Mouse (Mus musculus) kidney, embryonic 14.5 days (tissue): ENCODE data around the gene Fcrla. TPM values are rescaled to one million over a fixed set of nuclear protein-coding genes. Genes with fewer than 3 reads are reported as not detected.

Source experiments
- ATAC-seq: fragments of 200-750 bp; cut with Nextera tagmentation; 2 replicates; pipeline ENCODE4 v1.8.0; 2017; ENCODE audit warnings: moderate number of reproducible peaks, mild to moderate bottlenecking, moderate TSS enrichment, moderate library complexity; ENCODE audit not compliant: low FRiP score, low TSS enrichment
- H3K27ac ChIP-seq: fragments of 300-500 bp; sonication (generic); 2 replicates; pipeline ENCODE4 v1.5.1; 2014; ENCODE audit warnings: low read depth, mild to moderate bottlenecking, low read length, moderate library complexity, mixed read lengths
- H3K27me3 ChIP-seq: fragments of 300-500 bp; sonication (generic); 2 replicates; pipeline ENCODE4 v1.6.1; 2014; ENCODE audit warnings: mild to moderate bottlenecking, low read length; ENCODE audit not compliant: control insufficient read depth, insufficient read depth
- H3K36me3 ChIP-seq: fragments of 300-500 bp; sonication (generic); 2 replicates; pipeline ENCODE4 v1.6.1; 2014; ENCODE audit warnings: low read length, mixed read lengths; ENCODE audit not compliant: control insufficient read depth, insufficient read depth
- H3K4me1 ChIP-seq: fragments of 300-500 bp; sonication (generic); 2 replicates; pipeline ENCODE4 v1.6.1; 2014; ENCODE audit warnings: low read length, mixed read lengths; ENCODE audit not compliant: control insufficient read depth, insufficient read depth
- H3K4me2 ChIP-seq: fragments of 300-500 bp; sonication (generic); replicated peaks from 2 replicates; pipeline ENCODE4 v1.6.1; 2014; ENCODE audit warnings: low read depth, mild to moderate bottlenecking, low read length
- H3K4me3 ChIP-seq: fragments of 300-500 bp; sonication (generic); 2 replicates; pipeline ENCODE4 v1.5.1; 2014; ENCODE audit warnings: mild to moderate bottlenecking, low read length
- H3K9ac ChIP-seq: fragments of 300-500 bp; sonication (generic); 2 replicates; pipeline ENCODE4 v1.6.1; 2014; ENCODE audit warnings: low read depth, mild to moderate bottlenecking, low read length, moderate library complexity
- H3K9me3 ChIP-seq: fragments of 300-500 bp; sonication (generic); 2 replicates; pipeline ENCODE4 v1.6.1; 2016; ENCODE audit warnings: low read length; ENCODE audit not compliant: control insufficient read depth
- WGBS: fragments of 180-500 bp; shearing (Covaris S2); extraction: QIAGEN DNeasy Blood & Tissue Kit; methylation state at CpG from one replicate; pipeline ENCODE4 v1.1.7; 2014; 5-methylcytosine and 5-hydroxymethylcytosine counted together
- polyA plus RNA-seq: library from polyadenylated mRNA; unstranded; fragments of >200 nt; fragmentation: Nextera tagmentation; extraction: Ambion mirVana; gene quantifications from 2 replicates; pipeline ENCODE4 v1.2.1, GENCODE M21; 2014

The Fcrla gene
- polyA plus RNA-seq, 1 experiment from 2014 or later = not detected

GRCm38 (mm10) chr1:170903485-170903884 is 23.9 kb downstream of the Fcrla start:
- Histone ChIP-seq H3K36me3 (no peaks in the 10 kb centered on the region), H3K4me2 (no peak overlapping the region), H3K9me3 (no peaks in the 10 kb centered on the region), H3K4me1 (peaks cover 3% of the 10 kb centered on the region; the same call in 1 of the 2 replicates), H3K4me3 (no peak overlapping the region), H3K27ac (no peak overlapping the region), H3K27me3 (peaks cover 26% of the 10 kb centered on the region), H3K9ac (no peak overlapping the region)
- 59% methylated on average over 5 of the region's 5 CpGs for WGBS
- ATAC-seq = no peak

- Histone ChIP-seq H3K36me3 (no peaks in the 10 kb centered on the region), H3K27me3 (peaks cover 11% of the 10 kb centered on the region; the same call in 1 of the 2 replicates), H3K27ac (no peak overlapping the region), H3K4me3 (no peak overlapping the region), H3K9ac (no peak overlapping the region), H3K4me1 (no peaks in the 10 kb centered on the region), H3K4me2 (no peak overlapping the region), H3K9me3 (no peaks in the 10 kb centered on the region)
- peak; percentile 66 for ATAC-seq
- 31% methylated on average over 10 of the region's 10 CpGs for WGBS
These were observed 25.7 kb downstream of the Fcrla start for GRCm38 (mm10) chr1:170901536-170902238.

- Histone ChIP-seq H3K27me3 (peaks cover 4% of the 10 kb centered on the region; the same call in 1 of the 2 replicates), H3K4me1 (no peaks in the 10 kb centered on the region), H3K4me3 (no peak overlapping the region), H3K9ac (no peak overlapping the region), H3K9me3 (no peaks in the 10 kb centered on the region), H3K4me2 (no peak overlapping the region), H3K36me3 (no peaks in the 10 kb centered on the region), H3K27ac (no peak overlapping the region)
- 34% methylated on average over 10 of the region's 10 CpGs for WGBS
- 0 out of 2 replicates have a peak, but pooled peaks have one; percentile 20 for ATAC-seq
These were observed 26.4 kb downstream of the Fcrla start for GRCm38 (mm10) chr1:170900799-170901467.

- Histone ChIP-seq H3K36me3 (no peaks in the 10 kb centered on the region), H3K4me2 (no peak overlapping the region), H3K9me3 (no peaks in the 10 kb centered on the region), H3K4me3 (no peak overlapping the region), H3K9ac (no peak overlapping the region), H3K27ac (no peak overlapping the region), H3K27me3 (0 out of 2 replicates have a peak, but pooled peaks cover 3% of the 10 kb centered on the region), H3K4me1 (no peaks in the 10 kb centered on the region)
- 70% methylated on average over 16 of the region's 16 CpGs for WGBS
- no peak for ATAC-seq
These were observed 28.8 kb downstream of the Fcrla start for GRCm38 (mm10) chr1:170898413-170899075.

DNA sequence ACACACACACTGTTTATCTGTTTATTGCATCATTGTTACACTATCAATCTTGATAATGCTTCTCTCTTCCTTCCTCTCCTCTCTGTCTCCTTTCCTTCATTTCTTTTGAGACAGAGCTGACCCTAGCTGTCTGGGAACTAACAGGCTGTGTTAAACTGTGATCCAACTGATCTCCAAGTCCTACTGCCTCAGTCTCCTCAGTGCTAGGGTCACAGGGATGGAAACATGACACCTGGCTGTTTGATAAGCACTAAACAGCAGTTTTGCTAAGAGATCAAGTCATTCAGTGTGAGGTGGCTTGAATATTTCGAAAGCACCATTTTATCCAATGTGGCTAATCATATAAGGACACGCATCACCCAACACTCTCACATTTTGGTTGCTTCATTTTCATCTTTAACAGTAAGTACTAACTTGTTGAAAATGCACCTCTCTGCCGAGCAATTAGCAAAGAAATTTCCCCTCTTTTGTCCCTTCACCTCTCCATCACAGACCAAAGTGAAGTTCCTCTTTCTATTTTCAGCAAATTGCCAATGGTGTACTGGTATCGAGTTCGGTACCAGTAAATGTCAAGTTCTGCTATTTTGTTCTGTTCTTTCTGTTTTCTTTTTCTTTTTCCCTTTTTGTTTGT is 30.6 kb downstream of the Fcrla start:
- Histone ChIP-seq H3K27ac (no peak overlapping the region), H3K9me3 (no peaks in the 10 kb centered on the region), H3K9ac (no peak overlapping the region), H3K4me1 (no peaks in the 10 kb centered on the region), H3K36me3 (no peaks in the 10 kb centered on the region), H3K27me3 (0 out of 2 replicates have a peak, but pooled peaks cover 3% of the 10 kb centered on the region), H3K4me3 (no peak overlapping the region), H3K4me2 (no peak overlapping the region)
- WGBS = 81% methylated on average over 5 of the region's 5 CpGs
- ATAC-seq = no peak

DNA sequence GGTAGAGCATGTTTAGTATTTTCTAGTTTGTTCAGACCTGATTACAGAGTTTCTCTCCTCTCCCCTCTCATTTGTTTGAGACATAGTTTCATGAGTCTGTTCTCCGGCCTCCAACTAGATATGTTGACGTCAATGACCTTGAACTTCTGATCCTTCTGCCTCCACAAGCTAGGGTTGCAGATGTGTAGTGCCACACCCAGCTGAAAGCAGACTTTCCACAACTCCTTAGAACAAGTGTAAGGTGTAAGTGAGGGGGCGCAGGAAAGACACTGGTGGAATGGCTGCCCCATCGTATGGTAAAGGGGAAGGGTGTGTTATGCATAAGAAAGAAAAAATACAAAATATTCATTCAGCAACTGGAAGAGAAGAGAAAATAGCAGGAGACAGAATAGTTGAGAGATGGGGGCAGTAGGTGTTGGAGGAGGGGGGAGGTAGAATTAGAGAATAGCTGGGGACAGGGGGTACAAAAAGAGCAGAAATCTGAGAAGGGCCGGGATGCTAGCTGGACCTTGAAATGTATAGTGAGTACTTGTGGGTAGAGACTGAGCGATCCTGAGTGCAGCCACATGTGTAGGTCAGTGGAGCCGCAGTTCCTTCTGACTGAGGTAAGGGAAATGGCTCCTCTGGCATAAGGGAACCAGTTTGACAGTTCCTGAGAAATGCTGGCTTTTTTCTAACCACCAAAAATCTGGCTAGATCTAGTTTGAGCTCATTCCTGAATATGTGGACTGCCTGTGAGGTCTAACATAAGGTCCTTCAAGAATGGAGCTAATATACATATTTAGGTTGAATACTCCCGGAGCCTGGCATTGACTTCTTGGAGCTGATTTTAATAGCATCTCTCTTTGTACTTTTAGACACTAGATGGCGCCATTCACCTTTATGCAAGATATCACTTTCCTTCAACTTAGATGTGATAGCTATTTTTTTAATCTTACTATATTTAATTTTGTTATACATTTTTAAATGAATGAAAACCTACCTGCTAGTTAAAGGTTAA is 32.5 kb downstream of the Fcrla start:
- no peaks in the 10 kb centered on the region for H3K36me3 ChIP-seq
- no peaks in the 10 kb centered on the region for H3K4me1 ChIP-seq
- ATAC-seq = no peak
- no peak overlapping the region for H3K9ac ChIP-seq
- no peak overlapping the region for H3K4me2 ChIP-seq
- H3K4me3 ChIP-seq = no peak overlapping the region
- H3K9me3 ChIP-seq = no peaks in the 10 kb centered on the region
- H3K27me3 ChIP-seq = 0 out of 2 replicates have a peak, but pooled peaks cover 3% of the 10 kb centered on the region
- WGBS = 59% methylated on average over 9 of the region's 9 CpGs
- H3K27ac ChIP-seq = no peak overlapping the region

- Histone ChIP-seq H3K27me3 (no peaks in the 10 kb centered on the region), H3K36me3 (no peaks in the 10 kb centered on the region), H3K4me1 (no peaks in the 10 kb centered on the region), H3K4me2 (no peak overlapping the region), H3K4me3 (no peak overlapping the region), H3K9ac (no peak overlapping the region), H3K27ac (no peak overlapping the region), H3K9me3 (no peaks in the 10 kb centered on the region)
- ATAC-seq = no peak
- WGBS = 64% methylated on average over 1 of the region's 1 CpGs
These were observed 35.1 kb downstream of the Fcrla start for GRCm38 (mm10) chr1:170892279-170892678.

GRCm38 (mm10) chr1:170891646-170892045 is 35.7 kb downstream of the Fcrla start:
- ATAC-seq = no peak
- no peak overlapping the region for H3K4me2 ChIP-seq
- H3K36me3 ChIP-seq = no peaks in the 10 kb centered on the region
- no peak overlapping the region for H3K9ac ChIP-seq
- H3K27me3 ChIP-seq = no peaks in the 10 kb centered on the region
- 42% methylated on average over 2 of the region's 2 CpGs for WGBS
- H3K4me3 ChIP-seq = no peak overlapping the region
- H3K4me1 ChIP-seq = no peaks in the 10 kb centered on the region
- no peak overlapping the region for H3K27ac ChIP-seq
- H3K9me3 ChIP-seq = no peaks in the 10 kb centered on the region
